Mouse (Mus musculus) megakaryocyte, embryonic 14.5 days (primary cell): ENCODE data around the gene Prkg2.

Source experiments
- FLI1 ChIP-seq: IDR thresholded peaks from 2 replicates; pipeline ENCODE4 v1.6.1; 2012; ENCODE audit warnings: low read length, inconsistent platforms, mixed read lengths
- GATA1 ChIP-seq: IDR thresholded peaks from 3 replicates; pipeline ENCODE4 v1.6.1; 2012; ENCODE audit warnings: mixed read lengths, low read length, inconsistent platforms, borderline replicate concordance

- no peak for TF ChIP-seq GATA1
- TF ChIP-seq FLI1 = no peak
Observed at GRCm38 (mm10) chr5:98921608-98922007, 115.5 kb downstream of the Prkg2 start.
